Mouse (Mus musculus) embryonic facial prominence, embryonic 13.5 days (tissue): ENCODE data around the gene Hamp2. TPM values are rescaled to one million over a fixed set of nuclear protein-coding genes. Genes with fewer than 3 reads are reported as not detected.

Experiments
- ATAC-seq: fragments of 200-750 bp; cut with Nextera tagmentation; 2 replicates; pipeline ENCODE4 v1.8.0; 2017; ENCODE audit warnings: low read depth; ENCODE audit not compliant: insufficient number of reproducible peaks, insufficient read depth, low FRiP score, low TSS enrichment
- H3K27ac ChIP-seq: fragments of 300-500 bp; sonication (generic); 2 replicates; pipeline ENCODE4 v1.5.1; 2015; ENCODE audit warnings: moderate library complexity, mild to moderate bottlenecking, inconsistent platforms
- H3K27me3 ChIP-seq: fragments of 300-500 bp; sonication (generic); 2 replicates; pipeline ENCODE4 v1.6.1; 2015; ENCODE audit warnings: mild to moderate bottlenecking, inconsistent platforms
- H3K36me3 ChIP-seq: fragments of 300-500 bp; sonication (generic); 2 replicates; pipeline ENCODE4 v1.6.1; 2015; ENCODE audit warnings: mild to moderate bottlenecking, inconsistent platforms
- H3K4me1 ChIP-seq: fragments of 300-500 bp; sonication (generic); 2 replicates; pipeline ENCODE4 v1.6.1; 2015; ENCODE audit warnings: inconsistent platforms
- H3K4me2 ChIP-seq: fragments of 300-500 bp; sonication (generic); 2 replicates; pipeline ENCODE4 v1.6.1; 2015; ENCODE audit warnings: moderate library complexity, mild to moderate bottlenecking, inconsistent platforms
- H3K4me3 ChIP-seq: fragments of 300-500 bp; sonication (generic); 2 replicates; pipeline ENCODE4 v1.5.1; 2015; ENCODE audit warnings: mild to moderate bottlenecking, inconsistent platforms
- H3K9ac ChIP-seq: fragments of 300-500 bp; sonication (generic); 2 replicates; pipeline ENCODE4 v1.6.1; 2015; ENCODE audit warnings: mild to moderate bottlenecking, inconsistent platforms
- H3K9me3 ChIP-seq: fragments of 300-500 bp; sonication (generic); 2 replicates; pipeline ENCODE4 v1.6.1; 2016; ENCODE audit warnings: inconsistent platforms
- WGBS: fragments of 180-500 bp; shearing (Covaris S2); methylation state at CpG from one replicate; pipeline ENCODE4 v1.1.7; 2015; ENCODE audit warnings: mixed read lengths; 5-methylcytosine and 5-hydroxymethylcytosine counted together
- polyA plus RNA-seq: library from polyadenylated mRNA; unstranded; fragments of >200 nt; fragmentation: Nextera tagmentation; extraction: Ambion mirVana; gene quantifications from 2 replicates; pipeline ENCODE4 v1.2.1, GENCODE M21; 2015

Hamp2 gene
- polyA plus RNA-seq, 1 experiment from 2014 or later: 1.4 TPM

DNA sequence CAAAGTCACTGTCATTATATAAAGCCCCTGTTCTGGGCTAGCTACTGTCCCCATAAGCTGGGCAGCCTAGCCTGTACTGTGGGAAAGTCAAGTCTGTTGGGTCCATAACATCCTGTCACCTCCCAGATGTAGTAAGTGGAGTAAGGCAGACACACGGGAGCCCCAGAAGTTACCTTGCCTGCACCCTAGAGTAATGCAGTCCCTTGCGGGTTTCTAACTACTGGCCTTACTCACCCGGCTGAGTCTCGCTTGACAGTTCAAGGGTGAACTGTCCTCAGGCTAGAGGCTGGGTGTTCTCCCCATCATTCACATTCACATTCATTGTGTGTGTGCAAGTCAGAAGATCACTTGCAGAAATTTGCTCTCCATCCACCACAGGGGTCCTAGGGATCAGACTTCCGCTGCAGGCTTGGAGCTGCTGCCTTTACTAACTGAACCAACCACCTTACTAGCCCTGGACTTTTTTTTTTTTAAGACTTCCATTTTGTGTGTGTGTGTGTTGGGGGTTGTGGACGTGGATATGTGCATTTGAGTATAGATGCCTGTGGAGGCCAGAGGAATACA is 35.4 kb upstream of the Hamp2 start:
- H3K27ac ChIP-seq: no peak overlapping the region
- no peak for ATAC-seq
- 82% methylated on average over 6 of the region's 6 CpGs for WGBS
- no peaks in the 10 kb centered on the region for H3K27me3 ChIP-seq
- H3K4me1 ChIP-seq: peaks cover 23% of the 10 kb centered on the region
- H3K9me3 ChIP-seq: no peaks in the 10 kb centered on the region
- no peak overlapping the region for H3K9ac ChIP-seq
- H3K4me2 ChIP-seq: no peak overlapping the region
- H3K36me3 ChIP-seq: peaks cover 19% of the 10 kb centered on the region
- H3K4me3 ChIP-seq: no peak overlapping the region

DNA sequence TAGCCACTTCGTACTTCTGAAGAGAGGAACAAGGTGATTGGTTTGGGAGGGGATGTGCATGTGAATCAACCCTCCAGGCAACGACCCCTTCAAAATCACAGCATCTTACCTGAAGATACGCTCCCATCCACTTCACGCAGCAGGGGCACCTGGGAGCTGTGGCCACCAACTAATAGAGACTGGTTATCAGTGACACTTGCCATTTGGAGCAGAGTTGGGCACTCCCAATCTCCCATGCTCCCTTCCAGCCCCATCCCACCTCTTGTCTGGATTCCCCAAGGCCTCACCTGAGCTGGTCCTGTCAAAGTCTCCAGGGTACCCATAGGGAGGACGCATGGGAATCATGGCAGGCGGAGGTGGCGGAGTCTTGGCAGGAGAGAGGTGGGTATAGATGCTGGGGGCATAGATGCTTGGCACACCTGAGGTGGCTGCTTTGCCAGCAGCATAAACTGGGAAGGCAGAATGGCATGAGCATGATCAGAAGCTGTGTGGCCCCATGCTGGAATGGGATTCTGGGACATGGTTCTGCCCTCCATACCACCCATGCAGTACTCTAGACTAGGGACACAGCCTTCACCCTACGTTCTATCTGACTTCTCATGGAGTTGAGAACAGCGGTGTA is 34.5 kb upstream of the Hamp2 start:
- Histone ChIP-seq H3K9ac (no peak overlapping the region), H3K4me2 (no peak overlapping the region), H3K36me3 (peaks cover 28% of the 10 kb centered on the region), H3K4me3 (peak overlapping the region; percentile 91; the same call in 1 of the 2 replicates), H3K27me3 (no peaks in the 10 kb centered on the region), H3K9me3 (no peaks in the 10 kb centered on the region), H3K27ac (no peak overlapping the region), H3K4me1 (peaks cover 23% of the 10 kb centered on the region)
- 94% methylated on average over 9 of the region's 9 CpGs for WGBS
- no peak for ATAC-seq

DNA sequence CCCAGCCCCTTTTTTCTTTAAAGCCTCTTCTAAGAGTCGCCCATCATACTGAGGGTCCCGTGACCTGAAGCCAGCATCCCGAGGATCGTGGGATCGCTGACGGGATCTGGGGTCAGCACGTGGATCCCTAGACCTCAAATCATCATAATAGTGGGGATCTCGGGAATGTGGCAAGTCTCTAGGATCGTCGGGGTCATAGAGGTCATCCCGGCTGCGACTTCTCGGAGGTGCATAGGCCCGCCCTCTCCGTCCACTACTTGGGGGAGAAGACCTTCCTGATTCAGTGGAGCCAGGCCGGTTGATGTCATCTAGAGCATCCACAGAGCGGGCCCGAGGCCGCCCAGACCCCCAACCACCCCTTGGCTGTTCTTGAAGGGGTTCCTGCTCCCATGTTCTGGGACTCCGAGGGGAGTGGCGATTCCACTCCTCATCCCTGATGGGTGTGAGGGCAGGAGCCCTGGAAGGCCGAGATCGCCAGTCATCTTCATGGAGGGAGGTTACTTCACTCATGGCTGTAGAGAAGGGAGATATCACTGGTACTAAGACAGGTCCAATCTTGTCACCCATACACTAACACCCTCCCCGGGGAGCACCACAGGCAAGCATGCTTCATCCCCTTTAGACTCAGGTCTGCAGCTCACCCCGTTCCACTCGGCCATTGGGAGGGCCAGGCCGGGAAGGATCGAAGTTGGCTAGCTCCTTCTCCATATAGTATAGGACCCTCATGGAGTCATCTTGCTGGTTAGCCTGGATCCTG is 33.8 kb upstream of the Hamp2 start:
- H3K4me3 ChIP-seq: peak overlapping the region; percentile 91
- peak overlapping the region; percentile 98 for H3K27ac ChIP-seq
- H3K4me2 ChIP-seq: peak overlapping the region; percentile 71
- H3K9me3 ChIP-seq: no peaks in the 10 kb centered on the region
- peaks cover 23% of the 10 kb centered on the region for H3K4me1 ChIP-seq
- H3K36me3 ChIP-seq: peaks cover 35% of the 10 kb centered on the region
- H3K27me3 ChIP-seq: no peaks in the 10 kb centered on the region
- 67% methylated on average over 28 of the region's 28 CpGs for WGBS
- H3K9ac ChIP-seq: peak overlapping the region; percentile 99
- no peak for ATAC-seq

DNA sequence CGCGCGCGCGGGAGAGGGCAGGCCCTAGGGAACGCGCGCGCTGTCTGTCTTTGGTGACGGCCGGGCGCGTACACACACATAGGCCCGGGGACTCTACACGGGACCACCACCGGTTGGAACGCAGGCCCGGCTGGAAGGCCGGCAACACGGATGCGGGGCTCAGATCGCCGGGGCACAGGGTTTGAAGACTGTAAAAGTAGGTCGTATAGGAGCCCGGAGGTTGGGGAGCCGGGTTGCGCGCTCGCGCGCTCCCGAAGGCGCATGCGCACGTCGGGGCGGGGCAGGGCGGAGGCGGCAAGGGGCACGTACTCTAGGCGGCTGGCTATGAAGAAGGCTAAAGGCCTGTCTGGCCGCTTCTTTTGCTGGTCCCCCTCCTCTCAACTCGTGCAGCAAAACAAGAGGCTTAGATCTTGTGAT is 32.9 kb upstream of the Hamp2 start:
- Histone ChIP-seq H3K27me3 (no peaks in the 10 kb centered on the region), H3K4me3 (peak overlapping the region; percentile 91), H3K27ac (peak overlapping the region; percentile 98), H3K4me2 (peak overlapping the region; percentile 71), H3K9me3 (no peaks in the 10 kb centered on the region), H3K9ac (peak overlapping the region; percentile 99), H3K36me3 (peaks cover 44% of the 10 kb centered on the region), H3K4me1 (peaks cover 23% of the 10 kb centered on the region)
- under 1% methylated on average over 43 of the region's 43 CpGs for WGBS
- ATAC-seq: peak; percentile 18; the same call in 1 of the 2 replicates

DNA sequence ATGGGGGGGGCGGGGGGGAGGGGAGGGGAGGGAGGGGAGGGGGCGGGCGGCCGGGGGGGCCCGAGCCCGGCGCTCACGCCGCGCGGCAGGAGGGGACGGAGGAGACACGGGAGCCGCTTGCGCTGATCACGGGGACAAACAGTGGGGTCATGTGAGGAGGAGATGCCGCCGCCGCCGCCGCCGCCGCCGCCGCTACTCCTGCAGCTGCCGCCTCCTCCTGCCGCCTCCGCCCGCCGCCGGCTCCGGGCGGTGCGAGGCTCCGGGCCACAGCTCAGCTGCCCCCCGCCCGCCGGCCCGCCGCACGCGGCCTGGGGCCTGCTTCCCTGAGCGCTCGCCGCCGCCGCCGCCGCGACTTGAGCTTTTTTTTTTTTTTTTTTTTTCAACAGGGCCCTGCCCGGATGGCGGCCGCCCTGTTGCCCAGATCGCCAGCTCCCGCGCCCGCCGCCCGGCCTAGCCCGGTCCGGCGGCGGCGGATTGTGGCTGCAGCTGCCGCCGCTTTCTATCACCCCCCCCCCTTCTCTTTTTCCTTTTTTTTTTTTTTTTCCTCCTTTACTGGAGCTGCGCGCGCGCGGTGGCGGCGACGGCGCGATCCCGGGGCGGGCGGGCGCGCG is 32.4 kb upstream of the Hamp2 start, which contains the start of gene Usf2:
Usf2 (minus strand) TSS at position 48 of the 611 bp plus-strand sequence.
- peak within 1 kb of the TSS; percentile 82 for H3K4me2 ChIP-seq
- H3K27me3 ChIP-seq: no peaks in the 10 kb centered on the region
- H3K9me3 ChIP-seq: no peaks in the 10 kb centered on the region
- WGBS: under 1% methylated on average over 34 of the region's 82 CpGs
- peak; percentile 41 for ATAC-seq
- H3K4me3 ChIP-seq: peak within 1 kb of the TSS; percentile 91
- peak within 1 kb of the TSS; percentile 98 for H3K27ac ChIP-seq
- peaks cover 23% of the 10 kb centered on the region for H3K4me1 ChIP-seq
- peak within 1 kb of the TSS; percentile 99 for H3K9ac ChIP-seq
- peaks cover 49% of the 10 kb centered on the region for H3K36me3 ChIP-seq

DNA sequence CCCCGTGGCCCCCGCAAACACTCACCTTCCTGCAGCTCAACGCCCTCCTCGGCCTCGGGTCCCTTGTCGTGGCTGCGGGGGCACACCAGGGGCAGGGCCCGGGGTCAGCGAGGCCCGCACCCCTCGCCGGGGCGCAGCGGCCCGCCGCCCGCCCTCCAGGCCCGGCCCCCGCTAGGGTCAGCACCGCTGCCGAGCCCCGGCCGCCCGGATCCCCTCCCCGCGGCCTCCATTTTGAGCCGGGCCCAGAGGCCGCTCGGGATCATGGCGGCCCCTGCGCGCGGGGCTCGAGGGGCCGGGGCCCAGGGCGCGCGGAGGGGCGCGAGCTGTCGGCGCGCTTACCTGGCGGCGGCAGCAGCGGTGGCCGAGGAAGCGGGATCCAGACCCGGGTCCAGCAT is 31.9 kb upstream of the Hamp2 start:
- Histone ChIP-seq H3K9me3 (no peaks in the 10 kb centered on the region), H3K4me2 (peak overlapping the region; percentile 82), H3K36me3 (peaks cover 53% of the 10 kb centered on the region), H3K4me1 (peaks cover 23% of the 10 kb centered on the region), H3K27me3 (no peaks in the 10 kb centered on the region), H3K4me3 (peak overlapping the region; percentile 91), H3K9ac (peak overlapping the region; percentile 99), H3K27ac (peak overlapping the region; percentile 98)
- 1% methylated on average over 38 of the region's 49 CpGs for WGBS
- peak; percentile 12; the same call in 1 of the 2 replicates for ATAC-seq

DNA sequence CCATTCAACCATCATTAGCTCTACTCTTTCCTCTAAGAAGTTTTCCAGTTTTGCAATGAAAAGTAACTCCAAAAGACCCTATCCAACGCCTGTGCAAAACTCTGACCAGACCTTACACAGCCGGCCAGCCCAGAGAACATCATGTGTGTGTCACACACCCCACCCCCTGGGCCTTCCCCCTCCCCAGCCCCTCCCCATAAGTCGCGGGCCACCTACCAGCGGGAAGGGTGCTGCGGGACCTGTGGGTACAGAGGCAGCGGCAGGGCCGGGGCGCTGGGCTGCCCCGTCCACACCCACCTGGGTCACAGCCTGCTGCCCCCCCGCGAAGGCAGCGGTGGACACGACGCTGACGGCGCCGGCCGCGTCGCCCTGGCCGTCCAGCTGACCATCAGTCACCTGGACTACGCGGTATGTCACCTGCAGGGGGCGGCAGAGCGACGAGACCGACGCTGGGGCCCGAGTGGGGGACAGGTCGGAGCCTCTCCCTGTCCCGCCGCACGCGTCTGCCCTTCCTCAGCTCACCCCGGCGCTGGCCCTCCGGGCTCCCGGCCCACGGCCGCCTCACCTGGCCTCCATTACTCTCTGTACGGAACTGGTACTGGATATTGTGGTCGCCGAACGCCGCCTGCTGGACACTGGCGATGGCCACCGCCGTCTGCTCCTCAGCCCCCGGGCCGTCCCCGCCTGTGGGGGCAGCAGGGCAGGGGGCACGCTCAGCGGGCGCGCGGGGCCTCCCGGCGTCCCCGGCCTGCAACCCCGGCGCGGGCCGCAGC is 31.3 kb upstream of the Hamp2 start:
- peak overlapping the region; percentile 91 for H3K4me3 ChIP-seq
- H3K4me1 ChIP-seq: peaks cover 23% of the 10 kb centered on the region
- H3K36me3 ChIP-seq: peaks cover 58% of the 10 kb centered on the region
- ATAC-seq: peak; percentile 66
- no peaks in the 10 kb centered on the region for H3K27me3 ChIP-seq
- peak overlapping the region; percentile 82 for H3K4me2 ChIP-seq
- no peaks in the 10 kb centered on the region for H3K9me3 ChIP-seq
- H3K27ac ChIP-seq: peak overlapping the region; percentile 98
- peak overlapping the region; percentile 99 for H3K9ac ChIP-seq
- under 1% methylated on average over 64 of the region's 64 CpGs for WGBS

DNA sequence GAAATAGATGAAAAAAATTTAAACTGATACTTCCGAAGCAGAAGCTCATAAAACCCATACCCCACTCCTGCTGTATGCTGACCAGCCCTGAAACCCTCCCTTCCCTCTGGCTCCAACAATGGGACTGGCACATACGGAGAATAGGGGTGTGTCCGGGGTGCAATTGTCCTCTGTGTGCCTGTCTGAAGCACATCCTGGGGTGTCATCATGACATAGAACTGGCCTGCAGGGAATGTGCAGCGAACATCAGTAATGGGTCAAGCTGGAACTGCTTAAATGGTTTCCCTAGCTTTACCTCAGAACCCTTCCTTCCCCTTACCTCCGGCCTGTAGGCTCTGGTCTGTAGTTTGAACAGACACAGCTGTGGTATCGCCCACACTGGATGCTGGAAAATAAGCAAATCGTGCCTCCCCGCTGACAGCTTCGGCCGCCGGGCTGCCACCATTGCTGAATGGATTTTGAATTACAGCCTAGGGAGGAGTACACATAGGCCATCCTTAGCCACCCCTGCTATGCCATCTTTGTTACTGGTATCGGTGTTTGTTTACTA is 30.6 kb upstream of the Hamp2 start:
- peaks cover 65% of the 10 kb centered on the region for H3K36me3 ChIP-seq
- H3K4me2 ChIP-seq: peak overlapping the region; percentile 82
- no peak for ATAC-seq
- H3K4me3 ChIP-seq: peak overlapping the region; percentile 91
- peaks cover 23% of the 10 kb centered on the region for H3K4me1 ChIP-seq
- no peak overlapping the region for H3K27ac ChIP-seq
- H3K9me3 ChIP-seq: no peaks in the 10 kb centered on the region
- peak overlapping the region; percentile 99 for H3K9ac ChIP-seq
- no peaks in the 10 kb centered on the region for H3K27me3 ChIP-seq
- WGBS: 83% methylated on average over 12 of the region's 12 CpGs

DNA sequence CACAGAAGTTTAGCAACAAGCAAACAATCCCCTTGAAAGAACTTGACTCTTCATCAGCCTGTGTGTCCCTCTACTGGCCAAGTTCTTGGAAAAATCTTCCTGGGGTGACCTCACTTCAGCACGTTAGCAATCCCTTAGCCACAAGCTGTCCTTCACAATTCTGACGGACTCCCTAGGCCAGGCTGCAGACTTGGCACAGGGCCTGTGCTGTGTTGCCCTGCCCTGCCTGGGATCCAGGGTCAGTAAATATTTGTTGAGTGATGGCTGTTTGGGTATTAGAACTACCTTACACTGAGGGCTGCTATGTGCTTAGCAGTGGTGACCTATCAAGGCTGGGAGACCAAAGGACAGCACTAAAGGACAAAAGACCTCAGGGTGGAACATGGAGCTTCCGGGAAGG is 29.6 kb upstream of the Hamp2 start:
- no peak overlapping the region for H3K4me3 ChIP-seq
- H3K4me2 ChIP-seq: no peak overlapping the region
- 89% methylated on average over 3 of the region's 3 CpGs for WGBS
- H3K27me3 ChIP-seq: no peaks in the 10 kb centered on the region
- ATAC-seq: no peak
- H3K36me3 ChIP-seq: peaks cover 68% of the 10 kb centered on the region
- 0 out of 2 replicates have a peak overlapping the region, but pooled peaks have one; percentile 27 for H3K9ac ChIP-seq
- H3K4me1 ChIP-seq: peaks cover 23% of the 10 kb centered on the region
- no peaks in the 10 kb centered on the region for H3K9me3 ChIP-seq
- H3K27ac ChIP-seq: no peak overlapping the region

DNA sequence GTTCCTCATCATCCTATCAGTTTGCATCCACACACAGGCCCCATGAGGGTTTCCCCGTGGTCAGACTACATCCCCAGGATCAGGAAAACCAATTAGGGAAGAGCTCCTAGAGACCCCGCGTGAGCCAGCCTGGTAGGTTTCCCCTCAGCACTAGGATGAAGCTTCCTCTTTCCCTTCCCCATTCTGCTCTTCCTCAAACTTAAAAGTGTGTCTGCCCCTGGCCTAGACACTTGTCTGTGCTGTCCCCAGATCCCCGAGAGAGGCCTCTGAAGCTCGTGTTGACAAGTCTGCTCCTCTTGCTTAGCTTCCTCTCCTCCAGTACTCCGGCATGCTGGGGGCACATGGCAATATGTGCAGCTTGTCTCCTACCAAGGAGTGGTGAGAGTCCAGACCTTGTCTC is 29.0 kb upstream of the Hamp2 start:
- 0 out of 2 replicates have a peak overlapping the region, but pooled peaks have one; percentile 27 for H3K9ac ChIP-seq
- 88% methylated on average over 6 of the region's 6 CpGs for WGBS
- no peak overlapping the region for H3K27ac ChIP-seq
- no peaks in the 10 kb centered on the region for H3K27me3 ChIP-seq
- ATAC-seq: no peak
- H3K9me3 ChIP-seq: no peaks in the 10 kb centered on the region
- peaks cover 17% of the 10 kb centered on the region for H3K4me1 ChIP-seq
- H3K4me2 ChIP-seq: no peak overlapping the region
- no peak overlapping the region for H3K4me3 ChIP-seq
- peaks cover 66% of the 10 kb centered on the region for H3K36me3 ChIP-seq
